Mouse (Mus musculus) hindbrain, embryonic 11.5 days (tissue): Measurements from ENCODE around the gene Zfp605. TPM values are rescaled to one million over a fixed set of nuclear protein-coding genes. Genes with fewer than 3 reads are reported as not detected.

Experiments
- polyA plus RNA-seq: library from polyadenylated mRNA; unstranded; fragments of >200 nt; fragmentation: Nextera tagmentation; extraction: Ambion mirVana; gene quantifications from 2 replicates; pipeline ENCODE4 v1.2.1, GENCODE M21; 2014

The Zfp605 gene
- polyA plus RNA-seq, 1 experiment from 2014 or later = 10.7 TPM

Other genes with a start within 250 kb of the Zfp605 start
- gene Gm15446, start 186.7 kb upstream of the Zfp605 start, polyA plus RNA-seq = 0.35 and 0.36 TPM in 2 replicates
- gene Zfp932, start 113.6 kb upstream of the Zfp605 start, polyA plus RNA-seq = 21.2 and 24.4 TPM in 2 replicates
- gene Gm17655, start 37.6 kb upstream of the Zfp605 start, polyA plus RNA-seq = 5.5 and 6.4 TPM in 2 replicates
- 0.80 and 1.0 TPM in 2 replicates for gene Gm35315, start 15.7 kb upstream of the Zfp605 start, polyA plus RNA-seq
- 0.64 and 0.76 TPM in 2 replicates for gene Plcxd1, start 10.1 kb upstream of the Zfp605 start, polyA plus RNA-seq
- 26.6 and 29.5 TPM in 2 replicates for gene Gtpbp6, start 1.9 kb upstream of the Zfp605 start, polyA plus RNA-seq
- gene Chfr, start 25.8 kb downstream of the Zfp605 start, polyA plus RNA-seq = 86.9 and 88.5 TPM in 2 replicates
- 21.0 and 26.0 TPM in 2 replicates for gene Golga3, start 66.6 kb downstream of the Zfp605 start, polyA plus RNA-seq
- 38.7 and 46.5 TPM in 2 replicates for gene Ankle2, start 120.9 kb downstream of the Zfp605 start, polyA plus RNA-seq
- 88.9 and 94.3 TPM in 2 replicates for gene Pgam5, start 159.8 kb downstream of the Zfp605 start, polyA plus RNA-seq
- 7.9 and 10.0 TPM in 2 replicates for gene Pxmp2, start 176.1 kb downstream of the Zfp605 start, polyA plus RNA-seq
- 28.5 and 30.1 TPM in 2 replicates for gene Pole, start 176.2 kb downstream of the Zfp605 start, polyA plus RNA-seq
- gene P2rx2, start 233.1 kb downstream of the Zfp605 start, polyA plus RNA-seq = 0.67 and 0.91 TPM in 2 replicates
- not detected in 2 replicates for gene Lrcol1, start 234.6 kb downstream of the Zfp605 start, polyA plus RNA-seq